Mouse (Mus musculus): Measurements from ENCODE around the gene Slc5a1.
A peak's percentile ranks its signal among the peaks of the same experiment; 100 is the strongest.

GRCm38 (mm10) chr5:33104876-33105275 lies 857 bp downstream of the Slc5a1 start:
- TF ChIP-seq CTCF (IDR thresholded peaks at IDR 0.05; ENCODE audit: low read depth) (0 out of 2 replicates have a peak, but pooled peaks have one; percentile 15), EP300 (optimal IDR thresholded peaks at IDR 0.05) (no peak)
